Mouse (Mus musculus) left cerebral cortex, postnatal 10 days (tissue): ENCODE results near the gene Gpatch1. TPM values are rescaled to one million over a fixed set of nuclear protein-coding genes. Genes with fewer than 3 reads are reported as not detected.
"Not testable (repeated sequence)": the region's sequence is repeated elsewhere in the genome, so short reads cannot be mapped to it uniquely, and the experiment has no call there.

Experiments used
- DNase-seq, 2 experiments: peaks; one replicate each; pipeline ENCODE4 v3.0.0; 2021 to 2022; ENCODE audit warnings: low spot score in 2 of 2, mixed read lengths in 1 of 2; ENCODE audit errors: extremely low spot score in 1 of 2
- intact Hi-C: fragments of 180-260 bp; cut with DNase I; formaldehyde crosslinking; loops from one replicate; pipeline ENCODE4 v1.15.1; 2025
- total RNA-seq, 2 experiments: library from RNA; stranded (reverse); gene quantifications; 2 replicates each; pipeline ENCODE4 v1.2.3; 2021

Gene Gpatch1
- total RNA-seq, 2 experiments from 2014 or later, result 21.2 to 24.1 TPM

GRCm38 (mm10) chr7:35333692-35334526 is 15.7 kb upstream of the Gpatch1 start, which contains the start of gene Rhpn2:
TSS of gene Rhpn2 (plus strand) at chr7:35334170.
- intact Hi-C loops, result loop anchor here (5.0 kb wide), 1 partner anchor 43 kb away; no protein-coding TSS in a partner anchor

GRCm38 (mm10) chr7:35333231-35333651 is 15.0 kb upstream of the Gpatch1 start:
- DNase-seq, result peak; percentile 35 to 55
- intact Hi-C loops, result loop anchor here (5.0 kb wide), 1 partner anchor 44 kb away; no protein-coding TSS in a partner anchor

More at GRCm38 (mm10) chr7:35333692-35334526, 15.7 kb upstream of the Gpatch1 start, which contains the start of gene Rhpn2:
- peak; percentile 96 to 99 for DNase-seq

GRCm38 (mm10) chr7:35331590-35331989 is 13.3 kb upstream of the Gpatch1 start:
- intact Hi-C loops, result loop anchor here (5.0 kb wide), 1 partner anchor 46 kb away; no protein-coding TSS in a partner anchor
- DNase-seq, result no peak

- intact Hi-C loops, result no loop called here
- DNase-seq, result no peak
These were observed 4.6 kb upstream of the Gpatch1 start for GRCm38 (mm10) chr7:35322732-35323420.

- no peak for DNase-seq
- intact Hi-C loops, result no loop called here
These were observed 3.9 kb upstream of the Gpatch1 start for GRCm38 (mm10) chr7:35322161-35322560.

- intact Hi-C loops, result no loop called here
- no peak for DNase-seq
These were observed 1.5 kb upstream of the Gpatch1 start for GRCm38 (mm10) chr7:35319755-35320154.

- intact Hi-C loops, DNase-seq: not testable (repeated sequence)
These were observed 981 bp upstream of the Gpatch1 start for GRCm38 (mm10) chr7:35319221-35319620.

- no peak for DNase-seq
- intact Hi-C loops, result no loop called here
These were observed 4.1 kb downstream of the Gpatch1 start for GRCm38 (mm10) chr7:35314156-35314555.

- no peak for DNase-seq
- intact Hi-C loops, result no loop called here
These were observed 7.0 kb downstream of the Gpatch1 start for GRCm38 (mm10) chr7:35311214-35311613.

GRCm38 (mm10) chr7:35300792-35301191 is 17.4 kb downstream of the Gpatch1 start:
- DNase-seq, result no peak
- intact Hi-C loops, result loop anchor here (5.0 kb wide), 1 partner anchor 117 kb away; no protein-coding TSS in a partner anchor

- intact Hi-C loops, result loop anchor here (5.0 to 10.0 kb wide), 2 partner anchors 118 to 335 kb away; no protein-coding TSS in a partner anchor
- DNase-seq, result no peak
These were observed 18.6 kb downstream of the Gpatch1 start for GRCm38 (mm10) chr7:35299656-35300055.

GRCm38 (mm10) chr7:35297886-35298285 is 20.4 kb downstream of the Gpatch1 start:
- intact Hi-C loops, result loop anchor here (10.0 kb wide), 1 partner anchor 337 kb away; no protein-coding TSS in a partner anchor
- DNase-seq, result no peak

GRCm38 (mm10) chr7:35295631-35296030 is 22.6 kb downstream of the Gpatch1 start:
- intact Hi-C loops, result loop anchor here (10.0 kb wide), 1 partner anchor 339 kb away; no protein-coding TSS in a partner anchor
- DNase-seq, result no peak

GRCm38 (mm10) chr7:35293464-35293863 is 24.8 kb downstream of the Gpatch1 start:
- intact Hi-C loops, result loop anchor here (10.0 kb wide), 1 partner anchor 341 kb away; no protein-coding TSS in a partner anchor
- no peak for DNase-seq

GRCm38 (mm10) chr7:35278933-35279332 is 39.3 kb downstream of the Gpatch1 start:
- intact Hi-C loops, result no loop called here
- DNase-seq, result no peak

GRCm38 (mm10) chr7:35277433-35277832 is 40.8 kb downstream of the Gpatch1 start:
- DNase-seq, result no peak
- intact Hi-C loops, result no loop called here

GRCm38 (mm10) chr7:35269443-35270024 is 48.7 kb downstream of the Gpatch1 start:
- peak in 1 of 2 experiments; percentile 58 for DNase-seq
- intact Hi-C loops, result loop anchor here (10.0 kb wide), 2 partner anchors 245 to 865 kb away; no protein-coding TSS in a partner anchor

- intact Hi-C loops, result loop anchor here (10.0 kb wide), 2 partner anchors 243 to 863 kb away; no protein-coding TSS in a partner anchor
- DNase-seq, result no peak
These were observed 50.4 kb downstream of the Gpatch1 start for GRCm38 (mm10) chr7:35267841-35268240.

GRCm38 (mm10) chr7:35266666-35267065 is 51.6 kb downstream of the Gpatch1 start:
- no peak for DNase-seq
- intact Hi-C loops, result loop anchor here (10.0 kb wide), 2 partner anchors 242 to 862 kb away; no protein-coding TSS in a partner anchor
